Mouse (Mus musculus) cerebral cortex, adult 2 months (tissue): ENCODE measurements around the gene Zfp697.

ENCODE experiments used
- WGBS: fragments of 180-500 bp; shearing (Covaris S2); methylation state at CpG from one replicate; pipeline ENCODE4 v1.1.7; 2018; 5-methylcytosine and 5-hydroxymethylcytosine counted together

Gene Zfp697

DNA sequence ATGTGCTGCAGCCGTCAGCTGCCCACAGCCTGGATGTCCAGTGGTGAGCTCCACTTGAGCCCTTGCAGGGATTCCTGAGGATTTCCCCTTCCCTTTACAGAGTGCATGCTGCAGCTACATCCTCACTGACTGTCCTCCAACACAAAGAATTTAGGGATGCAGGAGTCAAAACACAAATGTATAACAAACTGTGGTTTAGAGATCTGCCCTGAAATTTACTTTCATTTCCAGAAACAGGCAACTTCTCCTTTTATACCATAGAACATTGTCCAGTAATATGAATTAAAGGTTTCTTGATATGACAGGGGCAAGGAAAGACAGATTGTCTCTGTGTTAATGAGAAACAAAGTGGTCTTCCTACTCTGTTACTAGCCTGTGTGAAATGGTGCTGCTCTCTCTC lies 168.6 kb downstream of the Zfp697 start:
- WGBS, result no CpG with 5 or more reads among the region's 1 CpGs

DNA sequence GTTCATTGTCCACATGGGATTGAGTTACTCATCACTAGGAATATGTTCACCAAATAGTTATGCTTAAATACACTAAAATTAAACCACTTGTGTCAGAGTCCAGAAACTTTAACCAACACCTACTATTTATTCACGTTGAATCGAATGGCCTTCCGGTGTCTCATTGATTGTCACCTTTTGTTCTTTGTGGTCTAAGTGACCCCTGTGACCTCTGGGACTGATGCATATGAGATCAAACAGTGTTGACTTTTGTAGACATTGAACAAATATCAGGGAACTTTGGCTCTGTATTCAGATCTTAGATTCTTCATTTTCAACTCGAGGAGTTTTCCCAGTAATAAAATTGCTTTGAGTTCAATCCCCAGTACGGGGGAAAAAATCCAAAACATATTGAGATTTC lies 178.4 kb downstream of the Zfp697 start:
- WGBS, result no CpG with 5 or more reads among the region's 5 CpGs

DNA sequence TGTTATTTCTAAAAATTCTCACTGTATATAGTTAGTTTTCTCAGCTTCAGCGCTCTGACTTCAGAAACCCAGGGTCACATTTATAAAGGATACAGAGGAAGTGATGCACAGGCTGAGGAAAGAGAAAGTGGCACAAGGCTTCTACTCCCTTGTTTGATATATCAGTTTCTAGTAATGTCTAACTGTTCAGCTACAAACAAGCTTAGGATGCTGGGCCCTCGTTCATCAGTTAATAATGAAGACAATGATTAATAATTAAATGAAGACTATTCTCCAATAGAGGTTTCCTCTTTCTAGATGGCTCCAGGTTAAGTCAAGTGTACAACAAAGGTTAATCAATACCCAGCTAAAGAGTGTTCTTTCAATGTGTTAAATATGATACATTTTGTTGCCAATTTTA lies 181.6 kb downstream of the Zfp697 start:
- no CpG with 5 or more reads among the region's 2 CpGs for WGBS

DNA sequence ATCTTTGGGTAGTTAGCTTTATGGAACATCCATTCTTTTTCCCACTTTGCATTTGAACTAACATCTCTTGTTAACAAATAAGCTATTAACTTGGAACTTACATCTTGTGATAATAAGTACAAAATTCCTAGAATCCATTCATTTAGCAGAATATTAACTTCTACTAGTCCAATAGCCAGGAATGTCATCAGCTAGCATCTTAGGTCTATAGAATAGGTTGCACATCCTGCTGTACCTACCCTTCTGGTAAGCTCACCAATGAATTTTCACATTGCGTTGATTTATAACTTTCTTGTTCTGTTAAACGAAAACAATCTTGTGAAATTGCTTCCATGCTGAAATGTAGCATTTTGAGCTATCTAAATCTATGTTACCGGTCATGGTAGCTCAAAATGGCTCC lies 182.6 kb downstream of the Zfp697 start:
- WGBS, result no CpG with 5 or more reads among the region's 3 CpGs

DNA sequence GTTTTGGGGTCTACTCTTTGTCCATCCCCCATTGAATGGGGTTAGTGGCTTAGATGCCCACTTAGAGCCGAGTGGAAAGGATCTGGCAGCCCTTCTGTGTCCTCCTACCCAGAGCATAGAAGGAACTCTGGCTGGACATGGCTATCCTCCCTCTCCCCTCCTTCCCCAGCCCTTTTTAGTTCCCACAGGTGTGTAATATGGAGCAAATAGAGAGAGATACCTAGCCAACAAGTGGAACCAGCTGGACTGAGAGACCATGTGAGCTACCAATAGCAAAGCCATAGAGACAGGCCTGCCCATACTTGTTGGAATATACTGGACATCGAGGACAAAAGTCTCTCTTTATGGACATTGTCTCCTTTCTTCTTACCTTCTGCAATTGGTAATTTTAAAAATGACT lies 185.5 kb downstream of the Zfp697 start:
- WGBS, result 88% methylated on average over 2 of the region's 2 CpGs

DNA sequence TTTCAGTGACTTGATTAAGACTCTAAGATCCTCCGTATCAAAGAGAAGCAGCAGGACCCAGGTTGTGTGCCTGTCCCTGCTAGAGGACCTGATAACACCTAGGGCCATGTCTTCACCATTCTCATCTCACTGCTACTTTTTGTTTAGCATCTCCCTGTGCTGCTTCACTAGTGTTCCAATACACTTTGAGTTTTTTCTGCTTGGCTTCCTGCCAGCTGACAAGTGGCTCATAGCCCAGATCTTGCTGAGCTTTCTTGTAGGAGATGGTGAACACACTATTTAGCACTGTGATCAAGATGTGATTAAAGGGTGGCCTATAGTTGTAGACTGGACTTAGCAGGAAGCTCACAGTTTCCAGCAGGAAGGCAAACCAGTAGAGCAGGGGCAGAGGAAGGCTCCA lies 198.8 kb downstream of the Zfp697 start:
- WGBS, result 78% methylated on average over 1 of the region's 1 CpGs

DNA sequence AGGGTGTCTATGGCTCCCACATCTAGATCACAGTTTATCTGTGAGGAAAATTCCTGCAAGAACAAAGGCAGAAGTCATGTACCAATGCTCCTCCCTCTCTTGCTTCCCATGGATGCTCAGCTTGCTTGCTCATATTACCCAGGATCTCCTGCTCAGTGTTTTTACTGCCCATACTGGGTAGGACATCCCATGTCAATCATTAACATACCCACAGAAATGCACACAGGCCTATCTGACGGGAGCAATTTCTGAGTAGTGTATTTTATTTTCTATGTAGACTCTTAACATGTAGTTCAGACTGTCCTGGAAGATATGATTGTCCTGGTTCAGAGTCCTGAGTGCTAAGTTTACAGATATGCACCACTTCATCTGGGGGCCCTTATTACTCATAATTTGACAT lies 199.9 kb downstream of the Zfp697 start:
- no CpG with 5 or more reads among the region's 1 CpGs for WGBS

DNA sequence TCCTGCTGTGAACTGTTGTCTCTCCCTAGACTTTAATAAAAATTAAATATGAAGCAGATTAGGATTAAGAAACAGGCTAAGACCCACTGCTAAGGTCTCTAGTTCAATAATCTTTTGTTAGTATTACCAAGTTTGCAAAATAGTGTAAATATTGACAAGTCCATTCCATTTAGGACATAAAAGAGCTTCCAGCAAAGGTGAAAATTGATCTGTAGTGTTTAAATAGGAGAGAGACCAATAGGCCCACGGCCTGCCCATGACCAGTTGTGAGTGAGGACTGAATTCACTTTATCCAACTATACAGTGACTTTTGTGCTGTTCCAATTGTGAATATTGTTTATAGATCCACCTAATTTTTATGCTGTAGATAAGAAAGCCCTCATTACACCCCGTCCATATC lies 205.5 kb downstream of the Zfp697 start:
- WGBS, result 82% methylated on average over 2 of the region's 2 CpGs

DNA sequence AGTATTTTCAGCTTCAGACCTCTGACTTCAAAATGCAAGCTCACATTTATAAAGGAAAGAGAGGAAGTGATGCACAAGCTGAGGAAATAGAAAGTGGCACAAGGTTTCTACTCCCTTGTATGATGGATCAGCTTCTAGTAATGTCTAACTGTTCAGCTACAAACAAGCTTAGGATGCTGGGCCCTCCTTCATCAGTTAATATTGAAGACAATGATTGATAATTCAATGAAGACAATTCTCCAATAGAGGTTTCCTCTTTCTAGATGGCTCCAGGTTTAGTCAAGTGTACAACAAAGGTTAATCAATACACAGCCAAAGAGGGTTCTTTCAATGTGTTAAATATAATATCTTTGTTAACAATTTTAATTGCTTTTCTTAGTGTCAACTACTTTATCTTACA lies 206.4 kb downstream of the Zfp697 start, which contains the start of gene Gm10681:
Gene Gm10681 (minus strand): TSS at position 101 of the 400 bp plus-strand sequence.

DNA sequence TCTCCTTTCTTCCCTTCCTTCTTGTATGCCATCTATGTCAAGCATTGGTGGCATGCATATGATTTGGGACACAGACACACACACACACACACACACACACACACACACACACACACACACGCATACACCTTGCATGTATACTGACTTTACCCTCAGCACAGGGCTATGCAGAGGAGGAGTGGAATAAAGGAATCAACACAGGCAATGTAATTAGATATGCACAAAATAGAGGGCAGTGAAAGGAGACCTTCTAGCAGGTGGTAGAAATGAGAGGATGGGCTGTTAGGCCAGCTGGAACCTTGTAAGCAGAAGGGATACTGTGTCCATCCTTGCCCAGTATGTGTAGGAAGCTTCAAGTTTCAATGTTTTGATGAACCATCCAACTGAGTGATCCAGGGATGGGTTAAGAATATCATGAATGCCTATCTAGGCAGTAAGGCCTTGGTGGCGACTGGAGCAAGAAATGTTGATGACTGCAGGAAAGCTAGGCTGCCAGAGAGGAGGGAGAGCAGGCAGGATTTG lies 232.2 kb downstream of the Zfp697 start:
- WGBS, result 73% methylated on average over 2 of the region's 2 CpGs

DNA sequence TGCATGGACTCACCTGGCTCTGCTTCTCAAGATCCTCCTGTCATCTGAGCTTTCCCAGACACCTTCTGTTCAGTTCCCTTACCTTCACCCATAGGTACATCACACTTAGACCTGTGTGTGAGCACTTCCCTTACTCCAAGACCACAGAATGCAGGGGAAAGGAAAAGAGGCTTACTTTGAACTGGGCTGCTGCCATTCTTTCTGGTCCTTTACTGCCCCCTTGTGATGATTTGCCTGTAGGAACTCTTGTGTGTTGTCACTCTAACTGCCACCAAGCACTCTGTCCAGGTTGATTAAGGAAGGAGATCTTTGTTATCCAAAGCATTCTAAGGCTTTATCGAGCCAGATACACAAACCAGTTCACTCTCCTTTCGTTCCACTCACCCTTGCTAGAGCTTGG lies 234.0 kb downstream of the Zfp697 start:
- WGBS, result 51% methylated on average over 2 of the region's 2 CpGs

DNA sequence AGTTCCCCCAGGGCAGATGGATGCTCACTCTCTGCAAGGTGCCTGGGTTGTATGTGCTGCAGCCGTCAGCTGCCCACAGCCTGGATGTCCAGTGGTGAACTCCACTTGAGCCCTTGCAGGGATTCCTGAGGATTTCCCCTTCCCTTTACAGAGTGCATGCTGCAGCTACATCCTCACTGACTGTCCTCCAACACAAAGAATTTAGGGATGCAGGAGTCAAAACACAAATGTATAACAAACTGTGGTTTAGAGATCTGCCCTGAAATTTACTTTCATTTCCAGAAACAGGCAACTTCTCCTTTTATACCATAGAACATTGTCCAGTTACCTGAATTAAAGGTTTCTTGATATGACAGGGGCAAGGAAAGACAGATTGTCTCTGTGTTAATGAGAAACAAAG lies 234.5 kb downstream of the Zfp697 start:
- 86% methylated on average over 1 of the region's 1 CpGs for WGBS

DNA sequence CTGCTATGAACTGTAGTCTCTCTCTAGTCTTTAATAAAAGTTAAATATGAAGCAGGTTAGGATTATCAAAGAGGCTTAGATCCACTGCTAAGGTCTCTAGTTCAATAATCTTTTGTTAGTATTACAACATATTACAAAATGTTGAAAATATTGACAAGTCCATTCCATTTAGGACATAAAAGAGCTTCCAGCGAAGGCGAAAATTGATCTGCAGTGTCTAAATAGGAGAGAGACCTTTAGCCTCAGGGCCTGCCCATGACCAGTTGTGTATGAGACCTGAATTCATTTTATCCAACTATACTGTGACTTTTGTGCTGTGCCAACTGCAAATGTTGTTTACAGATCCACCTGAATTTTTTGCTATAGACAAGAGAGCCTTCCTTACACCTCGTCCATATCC lies 247.4 kb downstream of the Zfp697 start:
- 91% methylated on average over 3 of the region's 3 CpGs for WGBS

DNA sequence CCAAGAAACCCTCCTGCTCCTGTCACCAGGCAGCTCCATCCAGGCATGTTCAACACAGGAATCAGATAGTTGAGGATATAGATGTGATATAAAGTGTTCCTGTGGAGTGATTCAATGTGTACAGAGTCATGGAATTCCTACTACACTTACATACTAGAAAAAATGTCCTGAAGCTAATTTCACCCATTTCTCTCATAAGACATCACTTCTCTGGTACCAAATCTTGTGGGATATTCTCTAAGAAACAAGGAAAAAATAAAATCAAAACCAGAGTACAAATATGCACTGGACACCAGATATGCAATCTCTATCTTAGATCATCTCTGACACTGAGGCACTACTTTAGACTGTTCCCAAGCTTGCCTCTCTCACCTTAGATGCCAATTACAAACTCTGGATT lies 247.9 kb downstream of the Zfp697 start, which contains the start of gene Hsd3b5:
Gene Hsd3b5 (minus strand): TSS at position 101 of the 400 bp plus-strand sequence.

DNA sequence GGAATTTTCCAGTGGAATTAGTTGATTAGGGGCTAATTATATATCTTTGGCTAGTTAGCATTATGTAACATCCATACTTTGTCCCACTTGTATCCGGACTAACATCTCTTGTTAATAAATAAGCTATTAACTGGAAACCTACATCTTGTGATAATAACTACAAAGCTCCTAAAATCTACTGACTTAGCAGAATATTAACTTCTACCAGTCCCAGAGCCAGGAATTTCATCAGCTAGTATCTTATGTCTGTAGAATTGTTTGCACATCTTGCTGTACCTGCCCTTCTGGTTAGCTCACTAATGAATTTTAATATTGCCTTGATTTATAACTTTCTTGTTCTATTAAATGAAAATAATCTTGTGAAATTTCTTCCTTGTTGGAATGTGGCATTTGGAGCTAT lies 252.9 kb downstream of the Zfp697 start:
- 83% methylated on average over 1 of the region's 1 CpGs for WGBS

DNA sequence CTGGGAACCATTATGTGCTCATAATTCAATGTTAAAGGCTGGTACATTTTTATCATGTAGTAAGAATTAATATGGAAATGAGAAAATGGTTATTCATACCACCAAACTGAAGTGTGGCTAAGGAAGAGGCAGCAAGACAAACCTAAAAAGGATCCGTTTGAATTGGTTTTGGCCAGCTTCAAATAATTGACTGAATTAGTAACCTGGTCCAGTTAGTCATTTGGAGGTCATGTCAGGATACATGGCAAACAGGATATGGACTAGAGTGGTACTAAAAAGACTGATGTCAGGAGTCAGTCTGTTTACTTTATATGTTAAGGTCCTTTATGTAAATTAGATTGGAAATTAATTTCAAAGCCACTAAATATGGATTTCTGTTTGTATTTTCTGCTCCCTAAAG lies 300.1 kb downstream of the Zfp697 start:
- 71% methylated on average over 1 of the region's 1 CpGs for WGBS

DNA sequence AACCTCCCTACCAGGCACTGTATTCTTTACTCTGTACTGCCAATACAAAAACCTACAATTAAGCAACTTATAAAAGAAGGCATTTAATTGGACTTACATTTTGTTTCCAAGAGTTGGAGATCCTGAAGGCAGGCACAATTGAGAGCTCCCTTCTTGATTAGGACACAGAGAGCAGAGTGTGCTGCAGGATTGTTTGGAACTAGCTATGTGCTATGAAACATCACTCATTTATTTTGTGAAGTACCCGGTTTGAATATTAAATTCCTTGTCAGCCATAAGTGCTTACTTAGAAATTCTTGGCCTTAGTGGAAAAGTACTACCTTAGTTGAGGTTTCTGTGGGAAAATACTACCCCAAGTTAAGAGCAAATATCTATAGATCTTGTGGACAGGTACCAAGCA lies 342.1 kb downstream of the Zfp697 start, which contains the start of gene Hsd3b2:
Gene Hsd3b2 (minus strand): TSS at position 168 of the 400 bp plus-strand sequence.
- 73% methylated on average over 1 of the region's 1 CpGs for WGBS

DNA sequence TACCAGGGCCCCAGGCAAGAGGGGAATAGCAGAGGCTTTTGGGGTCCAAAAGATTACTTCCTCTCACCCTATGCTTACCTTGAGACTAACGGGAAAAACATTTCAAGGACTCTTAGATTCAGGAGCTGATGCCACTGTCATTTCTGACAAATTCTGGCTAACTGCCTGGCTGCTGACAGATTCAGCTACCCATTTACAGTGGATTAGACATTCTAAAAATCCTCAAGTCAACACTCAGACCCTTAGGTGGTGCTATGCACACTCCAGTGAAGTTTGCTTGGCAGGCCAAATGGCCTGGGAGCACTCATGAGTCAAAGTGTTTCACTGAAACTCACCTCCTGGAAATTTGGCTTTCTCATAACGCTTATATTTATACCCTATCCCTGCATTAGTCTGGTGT lies 344.0 kb downstream of the Zfp697 start:
- WGBS, result 80% methylated on average over 2 of the region's 2 CpGs

DNA sequence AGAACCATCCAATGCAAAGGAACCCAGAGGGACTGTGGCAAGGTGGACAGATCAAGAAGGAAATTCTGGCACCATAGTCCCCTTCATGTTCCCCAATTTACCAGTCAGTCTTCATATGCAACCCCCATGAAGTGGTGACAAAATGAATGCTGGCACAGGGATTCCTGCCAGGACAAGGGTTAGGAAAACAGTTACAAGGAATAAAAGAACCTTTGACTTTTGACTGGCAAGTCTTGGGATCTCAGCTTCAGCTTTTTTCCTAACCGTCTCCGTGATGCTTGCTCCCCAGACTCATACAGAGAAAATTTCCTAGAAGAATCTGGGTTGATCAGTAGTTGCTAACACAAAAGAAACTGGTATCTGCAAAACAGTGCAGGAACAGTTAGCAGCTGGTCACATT lies 351.5 kb downstream of the Zfp697 start:
- WGBS, result 88% methylated on average over 2 of the region's 2 CpGs

DNA sequence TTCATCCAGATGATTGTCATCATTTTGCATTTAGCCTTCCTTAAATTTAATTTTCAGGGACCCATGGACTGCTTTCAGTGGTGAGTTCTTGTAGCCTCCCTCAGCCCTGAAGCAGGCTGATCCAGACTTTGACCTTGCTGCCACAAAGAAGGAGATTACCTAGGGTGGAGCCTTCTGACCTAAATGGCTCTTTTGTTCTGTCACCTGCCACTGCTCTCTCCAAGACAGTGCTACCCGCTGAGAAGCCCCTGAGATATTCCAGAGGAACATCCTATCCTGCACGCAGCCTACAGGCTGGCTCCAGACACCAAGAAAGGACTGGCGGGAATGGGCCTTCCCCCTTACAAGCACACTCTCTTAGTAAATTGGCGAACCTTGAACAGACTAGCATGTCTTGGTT lies 352.1 kb downstream of the Zfp697 start:
- 72% methylated on average over 4 of the region's 4 CpGs for WGBS

DNA sequence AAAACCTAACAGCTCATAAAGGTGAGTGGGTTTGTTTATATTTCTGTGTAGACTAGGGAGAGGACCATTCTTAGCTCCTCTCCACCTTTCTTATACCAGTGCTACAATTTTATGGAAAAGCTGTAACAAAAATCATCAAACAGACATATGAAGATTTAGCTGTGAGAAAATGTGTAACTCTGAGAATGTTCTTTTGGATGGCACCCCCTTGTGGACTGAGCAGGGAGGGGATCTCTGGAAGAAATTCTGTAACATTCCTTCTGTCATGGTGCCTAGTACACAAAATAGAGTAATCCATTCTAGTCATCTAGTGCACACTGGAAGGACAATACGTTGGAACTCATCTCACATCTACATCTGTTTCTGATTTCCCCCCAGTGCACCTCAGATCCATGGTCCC lies 358.8 kb downstream of the Zfp697 start:
- WGBS, result 48% methylated on average over 1 of the region's 1 CpGs

DNA sequence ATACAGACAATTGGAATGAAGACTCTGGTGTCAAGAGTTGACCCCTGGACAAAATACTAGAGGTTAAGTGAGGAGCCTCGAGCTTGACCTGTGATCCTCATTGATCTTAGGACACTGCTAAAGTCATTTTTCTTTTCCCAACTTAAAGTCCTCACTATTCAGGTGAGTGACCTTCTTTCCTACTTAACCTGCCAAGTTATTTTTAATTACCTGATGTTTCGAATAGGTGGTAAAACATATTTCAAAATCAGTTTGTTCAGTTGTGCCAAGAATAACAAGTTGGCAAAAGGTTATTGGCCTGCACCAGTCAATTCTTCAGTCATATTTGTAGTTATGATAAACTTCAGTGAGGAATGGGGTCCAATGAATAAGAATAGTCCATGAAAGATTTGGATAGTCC lies 369.9 kb downstream of the Zfp697 start:
- WGBS, result 69% methylated on average over 2 of the region's 2 CpGs

DNA sequence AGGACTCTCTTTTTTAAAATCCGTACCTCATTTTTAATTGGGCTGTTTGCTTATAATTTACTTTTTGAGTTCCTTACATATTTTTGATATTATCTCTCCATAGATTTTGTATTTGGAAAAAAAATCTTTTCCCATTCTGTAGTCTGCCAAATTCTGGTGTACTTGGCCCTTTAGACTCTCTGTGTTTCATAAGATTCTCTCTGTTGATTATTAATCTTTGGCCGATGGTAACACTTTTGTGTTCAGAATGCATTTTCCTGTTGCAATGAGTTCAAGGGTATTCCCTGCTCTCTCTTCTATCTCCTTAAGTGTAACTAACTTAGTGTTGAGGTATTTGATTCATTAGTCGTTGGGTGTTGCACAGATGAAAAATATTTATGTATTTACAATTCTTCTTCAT lies 374.6 kb downstream of the Zfp697 start:
- 91% methylated on average over 3 of the region's 3 CpGs for WGBS

DNA sequence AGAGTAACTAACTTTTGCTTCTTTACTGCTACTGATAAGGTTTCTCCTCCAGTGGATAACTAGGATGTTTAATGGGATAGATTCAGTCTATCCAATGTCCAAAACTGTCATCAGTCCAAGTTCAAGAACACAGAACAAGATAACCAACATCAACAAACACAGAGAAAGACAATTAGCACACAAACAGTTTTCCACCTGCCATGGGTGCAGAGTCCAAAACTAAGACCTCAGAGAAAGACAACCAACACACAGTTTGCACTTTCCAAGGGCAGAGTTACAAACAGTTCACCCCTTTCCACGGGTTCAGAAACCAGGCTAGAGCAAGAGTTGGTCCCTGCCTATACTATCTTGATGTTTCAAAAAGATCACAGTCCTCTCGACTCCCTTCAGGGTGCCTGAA lies 404.3 kb downstream of the Zfp697 start:
- WGBS, result 72% methylated on average over 2 of the region's 2 CpGs
